Mouse (Mus musculus) T-cell, adult 66 days (primary cell): Measurements from ENCODE around the gene Coq4. TPM values are rescaled to one million over a fixed set of nuclear protein-coding genes. Genes with fewer than 3 reads are reported as not detected.

Experiments used
- total RNA-seq, 2 experiments: library from RNA; stranded (reverse); gene quantifications; 3 replicates in 1 of 2; 4 replicates in 1 of 2; pipeline ENCODE4 v1.2.4; 2023

The Coq4 gene
- total RNA-seq = 1 to 10 TPM; 7.7 to 8.0 TPM

DNA sequence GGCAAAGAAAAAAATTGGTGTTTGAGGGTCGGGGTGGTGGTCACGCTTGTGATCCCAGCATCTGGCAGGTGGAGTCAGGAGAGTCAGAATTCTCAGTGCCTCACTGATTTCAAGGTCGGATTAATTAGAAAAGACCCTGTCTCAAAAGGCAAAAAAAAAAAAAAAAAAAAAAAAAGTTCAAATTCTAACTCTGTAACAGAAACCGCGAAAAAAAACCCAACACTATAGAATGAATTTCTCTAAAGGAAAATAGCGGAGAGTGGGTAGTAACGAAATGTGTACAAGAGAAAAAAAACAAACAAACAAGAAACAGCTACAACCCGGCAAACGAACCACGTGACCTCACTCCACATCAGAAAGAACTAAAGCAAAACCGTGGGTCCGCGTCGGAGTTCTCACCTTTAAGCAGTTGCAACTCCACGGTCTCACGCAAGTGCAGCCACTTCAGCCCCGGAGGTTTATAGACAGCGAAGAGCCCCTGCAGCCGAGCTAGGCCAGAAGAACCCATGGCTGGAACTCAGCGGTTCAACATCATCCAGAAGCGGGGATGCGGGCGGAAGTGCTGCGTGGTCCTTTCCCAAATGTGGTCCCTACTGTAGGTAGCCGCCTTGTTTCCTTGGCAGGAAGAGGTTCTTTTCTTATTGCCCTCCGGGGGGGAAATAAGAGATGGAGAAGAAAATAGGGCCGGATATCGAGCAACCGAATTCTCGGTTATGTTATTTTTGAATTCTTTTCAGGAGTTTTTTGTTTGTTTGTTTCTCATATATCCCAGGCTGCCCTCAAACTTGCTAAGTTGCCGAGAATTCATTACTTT, at the start of gene Coq4:
Coq4 (plus strand) TSS at position 390 of the 814 bp plus-strand sequence.

DNA sequence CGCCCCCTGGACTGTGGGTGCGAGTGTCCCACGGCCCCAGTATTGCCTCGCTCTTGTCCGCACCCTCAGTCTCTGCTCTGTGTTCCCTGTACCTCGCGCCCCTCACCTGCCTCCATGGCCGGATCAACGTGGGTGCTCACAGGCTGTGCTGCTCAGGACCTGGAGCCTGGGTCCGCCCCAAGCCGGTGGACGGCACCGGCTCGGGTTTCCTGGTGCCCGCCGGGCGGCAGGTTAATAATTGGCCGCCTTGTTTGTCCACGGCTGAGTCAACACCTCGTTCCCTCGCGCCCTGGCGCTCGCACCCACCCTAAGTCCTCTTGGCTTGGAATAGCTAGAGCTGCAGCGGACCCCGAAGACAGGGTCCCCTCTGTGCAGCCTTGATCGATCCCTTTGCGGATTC, 35.8 kb upstream of the Coq4 start, which contains the start of gene Gm13420:
Gm13420 (minus strand) TSS at position 189 of the 400 bp plus-strand sequence.

DNA sequence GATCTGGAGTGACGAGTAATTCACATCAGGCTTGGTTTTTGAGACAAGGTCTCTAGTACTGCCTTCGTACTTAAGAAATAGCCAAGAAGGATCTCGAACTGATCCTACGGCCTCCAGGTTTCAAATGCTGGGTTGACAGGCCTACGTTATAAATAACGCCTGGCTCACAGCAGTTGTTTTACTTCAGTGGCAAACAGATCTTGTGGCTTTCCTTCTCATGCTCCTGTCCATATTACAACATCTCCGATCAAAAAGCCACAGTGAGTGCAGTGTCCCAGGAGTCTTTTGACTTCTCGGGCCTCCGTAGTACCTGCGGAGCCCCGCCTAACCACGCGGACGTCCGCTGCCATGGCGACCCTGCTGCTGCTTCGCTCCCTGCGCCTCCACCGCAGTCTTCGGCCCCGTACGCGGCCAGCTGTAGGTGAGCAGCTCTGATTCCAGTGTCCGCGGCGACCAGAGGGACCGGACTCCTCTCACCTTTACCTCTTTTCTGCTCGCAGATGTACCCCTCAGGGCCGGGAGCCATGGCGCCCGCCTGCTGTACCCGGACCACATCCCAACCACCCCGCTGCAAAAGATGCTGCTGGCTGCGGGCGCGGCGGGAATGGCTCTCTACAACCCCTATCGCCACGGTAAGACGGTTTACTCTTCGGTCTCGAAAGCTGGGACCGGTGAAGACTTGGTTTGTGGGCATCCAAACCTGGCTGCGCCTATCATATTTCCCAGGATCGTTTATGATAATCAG, 816 bp downstream of the Coq4 start, which contains the start of gene Trub2:
Trub2 (minus strand) TSS at position 566 of the 745 bp plus-strand sequence.

DNA sequence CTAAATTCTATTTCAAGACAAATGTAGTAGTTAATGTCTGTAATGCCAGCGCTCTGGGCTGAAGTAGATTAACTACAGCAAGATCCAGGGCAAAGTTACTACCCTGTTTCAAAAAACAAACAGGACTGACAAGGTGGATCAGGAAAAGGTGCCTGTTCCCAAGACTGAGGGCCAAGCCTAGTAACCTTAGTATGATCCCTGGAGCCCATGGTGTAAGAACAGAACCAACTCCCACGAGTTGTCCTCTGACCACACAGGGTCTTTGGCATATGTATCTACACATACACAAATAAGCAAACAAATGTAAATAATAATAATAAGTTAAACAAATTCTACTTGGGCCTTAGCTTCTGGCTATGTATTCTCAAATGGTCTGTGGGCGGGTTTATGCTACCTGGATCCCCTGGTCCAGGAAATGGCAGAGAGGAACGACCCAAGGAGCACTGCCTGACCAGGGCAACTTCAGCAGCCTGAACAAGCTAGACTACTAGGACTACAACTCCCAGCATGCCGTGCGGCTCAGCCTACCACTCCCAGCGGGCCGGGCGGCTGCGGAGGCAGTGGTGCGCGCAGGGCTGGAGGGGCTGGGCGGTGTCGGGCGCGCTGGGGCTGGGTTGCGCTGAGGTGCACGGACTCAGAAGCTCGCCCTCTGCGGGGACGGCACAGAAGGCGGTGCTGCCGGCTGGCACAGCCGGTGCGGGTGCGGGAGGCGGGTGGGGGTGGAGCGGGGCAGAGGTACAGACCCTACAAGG, 15.0 kb downstream of the Coq4 start, which contains the start of gene Slc27a4:
Slc27a4 (plus strand) TSS at position 560 of the 752 bp plus-strand sequence.

DNA sequence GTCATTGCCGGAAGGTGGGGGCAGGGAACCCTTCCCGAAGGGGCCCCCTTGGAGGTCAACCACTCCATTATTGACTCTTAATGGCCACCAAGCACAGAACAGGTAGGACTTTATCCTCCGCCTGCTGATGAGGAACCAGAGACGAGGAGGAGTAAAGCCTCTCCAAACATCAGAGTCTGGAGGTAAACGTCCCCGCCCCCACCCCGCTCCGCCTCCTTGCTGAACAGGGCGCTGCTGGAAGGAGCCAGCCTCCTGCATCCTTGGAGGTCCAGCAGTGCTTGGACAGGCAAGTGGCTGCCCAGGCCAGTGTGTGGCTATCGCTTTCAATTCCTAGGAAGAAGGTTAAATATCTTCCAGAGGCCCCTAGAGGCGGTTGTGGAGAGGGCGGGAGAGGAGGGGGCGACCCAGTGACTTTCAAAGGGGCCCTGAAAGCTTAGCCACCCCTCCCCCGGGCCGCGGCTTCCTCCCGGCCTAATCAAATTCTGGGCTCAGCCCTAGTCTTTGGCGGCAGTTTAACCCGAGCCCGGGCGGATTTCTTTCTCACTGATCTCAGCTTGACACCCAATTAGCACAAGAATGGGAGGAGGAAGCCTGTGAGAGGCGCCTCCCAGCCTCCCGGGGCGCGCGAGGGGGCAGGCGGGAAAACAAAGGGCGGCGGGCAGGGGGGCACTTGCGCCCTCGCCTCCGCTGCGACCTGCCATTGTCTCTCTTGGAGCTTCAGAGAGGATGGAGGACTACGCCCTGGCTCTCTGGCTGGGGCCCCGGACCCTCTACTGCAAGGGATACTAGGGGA, 32.9 kb downstream of the Coq4 start, which contains the start of gene Urm1:
Urm1 (plus strand) TSS at position 51 of the 793 bp plus-strand sequence.

Other genes with a start within 250 kb of the Coq4 start
- 100 to 1,000 TPM; 139 to 141 TPM for gene Rapgef1, start 167.8 kb upstream of the Coq4 start, total RNA-seq
- gene Gm13420, start 35.8 kb upstream of the Coq4 start, total RNA-seq = not detected
- gene Gm13547, start 28.2 kb upstream of the Coq4 start, total RNA-seq = not detected
- gene Trub2, start 1.0 kb downstream of the Coq4 start, total RNA-seq = 10 to 100 TPM; 65.1 to 65.2 TPM
- gene Slc27a4, start 15.1 kb downstream of the Coq4 start, total RNA-seq = 10 to 100 TPM; 17.1 to 19.7 TPM
- 10 to 100 TPM; 47.7 to 49.7 TPM for gene Urm1, start 32.6 kb downstream of the Coq4 start, total RNA-seq
- gene Cercam, start 81.7 kb downstream of the Coq4 start, total RNA-seq = 1 to 10 TPM; 4.4 to 7.3 TPM
- 10 to 100 TPM; 77.4 to 98.6 TPM for gene Odf2, start 101.7 kb downstream of the Coq4 start, total RNA-seq
- 100 to 1,000 TPM in 1 of 2 experiments, 10 to 100 TPM in 1; 83.8 to 105 TPM for gene Gle1, start 147.9 kb downstream of the Coq4 start, total RNA-seq
- gene Sptan1, start 178.1 kb downstream of the Coq4 start, total RNA-seq = 100 to 1,000 TPM; 286 to 298 TPM